Mouse (Mus musculus) megakaryocyte, adult 5-6 weeks (primary cell): ENCODE measurements at regions not wholly inside any gene's neighbourhood (a gene's known extent, or its start where the extent isn't known, plus 50 kb on each side); places are given as distances from the start of the nearest gene placed in this dataset.

Experiments used
- ATAC-seq: 2 replicates; pipeline ENCODE4 v1.8.0; 2016; ENCODE audit warnings: mild to moderate bottlenecking, inconsistent platforms; ENCODE audit not compliant: poor library complexity, severe bottlenecking

DNA sequence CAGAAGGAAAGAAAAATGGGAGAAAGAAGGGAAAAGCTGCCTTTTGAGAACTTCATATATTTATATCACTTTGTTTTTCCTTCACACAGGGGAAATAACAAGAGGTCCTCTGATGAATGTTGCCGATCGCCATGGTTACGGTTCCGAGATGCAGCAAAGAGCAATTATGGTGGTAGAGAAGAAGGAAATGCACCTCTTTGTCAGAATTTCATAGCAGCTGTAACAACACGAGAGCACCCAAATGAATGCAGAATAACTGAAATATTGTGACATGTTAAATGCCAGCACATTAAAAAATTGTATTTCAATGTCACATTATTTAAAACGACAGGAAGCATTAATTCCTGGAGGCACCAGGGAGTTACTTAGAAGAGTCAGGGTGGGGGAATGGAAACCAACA, 279.4 kb downstream of the Mctp2 start:
- ATAC-seq: no peak

DNA sequence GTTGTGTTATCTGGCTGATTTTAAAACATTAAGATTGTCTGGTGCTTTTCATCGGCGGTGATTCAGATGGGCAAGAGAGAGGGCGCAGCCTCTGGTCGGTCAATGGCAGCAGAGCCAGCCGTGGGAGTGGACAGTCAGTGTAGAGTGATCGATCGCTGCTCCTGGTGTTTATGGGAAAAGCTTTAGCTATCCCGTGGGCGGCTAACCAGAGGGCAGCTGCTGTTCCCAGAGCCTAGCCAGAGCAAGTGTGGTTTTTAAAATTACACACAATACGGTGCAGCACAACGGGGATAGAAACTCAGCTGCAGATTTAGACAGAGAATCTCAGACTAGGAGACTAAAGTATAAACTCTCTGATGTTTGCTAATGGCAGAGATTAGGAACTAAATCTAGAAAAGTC, 297.3 kb downstream of the Mctp2 start:
- no peak for ATAC-seq

DNA sequence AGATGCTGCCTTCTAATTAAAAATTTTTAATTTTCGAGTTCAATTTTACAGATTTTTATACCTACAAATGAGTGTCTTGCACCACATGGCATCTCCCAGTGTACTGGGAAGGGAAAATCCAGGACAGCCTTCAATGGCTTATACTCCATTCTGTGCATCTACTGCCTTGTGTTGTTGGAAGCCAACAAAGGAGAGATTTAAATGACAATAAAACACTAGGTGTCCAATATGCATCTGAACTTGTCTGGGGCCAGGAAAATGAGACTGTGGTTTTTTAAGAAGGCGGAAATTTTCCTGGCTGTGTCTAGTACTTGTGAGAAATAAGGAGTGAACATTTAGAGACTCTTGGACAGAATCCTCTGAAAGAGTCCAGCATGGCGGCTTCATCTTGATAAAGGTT, 302.1 kb downstream of the Mctp2 start:
- ATAC-seq: no peak

DNA sequence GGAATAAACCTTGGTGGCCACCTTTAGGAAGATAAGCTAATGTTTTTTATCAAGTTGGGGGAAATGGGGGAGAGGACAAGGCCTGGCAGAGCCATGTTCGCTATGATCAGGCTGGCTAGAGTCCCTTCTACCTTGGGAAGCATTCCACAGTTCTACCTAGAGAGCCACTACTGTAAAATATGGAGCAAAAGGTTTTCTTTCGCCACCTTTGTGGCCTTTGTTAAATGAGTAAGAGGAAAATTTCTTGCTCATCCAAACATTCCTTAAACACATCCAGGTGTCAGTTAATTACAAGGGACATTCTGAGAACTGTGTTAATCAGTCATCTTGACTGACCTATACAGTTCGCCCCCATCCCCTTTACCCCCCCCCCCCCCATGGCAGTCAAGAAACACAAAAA, 313.9 kb downstream of the Mctp2 start:
- ATAC-seq: no peak

DNA sequence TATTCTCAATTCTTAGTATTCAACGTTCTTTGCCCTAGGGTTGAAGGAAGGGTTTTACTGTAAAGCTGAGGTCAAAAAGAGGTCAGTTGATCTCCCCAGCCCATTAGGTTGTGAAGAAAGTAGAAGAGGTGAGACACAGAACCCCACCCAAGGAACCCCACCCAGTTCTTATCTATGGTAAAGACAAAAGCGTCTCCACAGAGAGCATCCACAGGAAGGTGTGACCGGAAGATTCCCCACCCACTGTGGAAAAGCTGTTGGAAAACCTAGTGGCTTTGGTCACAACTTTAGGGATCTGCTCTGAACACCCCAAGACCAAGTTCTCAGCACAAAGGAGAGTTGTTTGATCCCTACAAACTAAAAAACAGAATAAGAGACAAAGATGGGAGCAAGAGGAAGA, 314.6 kb downstream of the Mctp2 start:
- ATAC-seq: no peak

DNA sequence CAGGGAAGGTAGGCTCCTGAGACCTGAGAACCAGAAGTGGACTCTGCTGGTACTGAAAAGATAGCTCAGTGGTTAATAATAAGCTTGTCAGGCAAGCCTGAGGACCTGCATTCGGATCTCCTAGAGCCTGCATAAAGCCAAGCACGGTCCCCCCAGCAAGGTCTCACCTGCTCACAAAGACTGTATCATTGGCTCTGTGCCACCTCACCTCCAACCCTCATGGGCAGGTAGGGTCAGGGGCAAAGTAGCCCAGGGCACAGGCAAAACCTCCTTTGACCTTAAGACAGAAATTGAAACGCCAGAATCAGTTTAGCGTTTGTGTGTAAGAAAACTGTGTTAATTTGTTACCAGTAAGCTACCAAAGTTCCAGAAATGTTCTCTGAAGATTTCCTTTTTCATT, 315.2 kb downstream of the Mctp2 start:
- no peak for ATAC-seq

DNA sequence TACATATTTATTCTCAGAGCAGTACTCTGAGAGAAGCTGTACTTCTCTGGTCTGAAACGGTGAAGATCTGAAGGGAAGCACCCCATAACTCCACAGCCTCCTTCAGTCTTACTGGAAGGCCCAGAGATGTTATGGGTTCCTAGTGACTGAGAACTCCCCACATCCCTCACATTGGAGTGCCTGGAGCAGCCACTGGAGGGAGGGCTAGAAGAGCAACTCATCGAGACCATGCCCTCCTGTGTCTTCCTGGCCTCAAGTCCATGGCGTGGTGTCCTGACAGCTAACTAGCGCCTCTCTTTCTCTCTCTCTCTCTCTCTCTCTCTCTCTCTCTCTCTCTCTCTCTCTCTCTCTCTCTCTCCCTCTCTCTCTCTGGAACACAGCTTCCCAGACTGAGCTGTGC, 340.4 kb downstream of the Mctp2 start:
- ATAC-seq: no peak

DNA sequence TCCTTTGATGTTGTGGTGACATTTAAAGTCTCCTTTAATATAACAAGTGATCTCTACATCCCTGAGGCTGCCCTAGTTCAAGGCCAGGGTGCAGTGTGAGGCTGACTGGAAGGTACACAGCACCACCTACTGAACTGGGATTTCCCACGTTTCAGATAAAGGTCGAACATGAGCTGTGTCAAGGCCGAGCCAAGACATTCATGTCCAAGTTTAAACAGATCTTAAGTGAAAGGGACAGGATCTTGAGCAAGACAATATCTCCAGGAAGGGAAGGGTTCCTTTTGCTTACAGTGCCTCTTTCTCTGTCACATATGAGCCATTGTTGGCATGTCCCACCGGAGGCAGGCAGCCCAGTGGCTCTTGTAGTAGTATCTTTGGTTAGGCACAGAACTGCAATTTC, 343.0 kb downstream of the Mctp2 start:
- ATAC-seq: no peak

DNA sequence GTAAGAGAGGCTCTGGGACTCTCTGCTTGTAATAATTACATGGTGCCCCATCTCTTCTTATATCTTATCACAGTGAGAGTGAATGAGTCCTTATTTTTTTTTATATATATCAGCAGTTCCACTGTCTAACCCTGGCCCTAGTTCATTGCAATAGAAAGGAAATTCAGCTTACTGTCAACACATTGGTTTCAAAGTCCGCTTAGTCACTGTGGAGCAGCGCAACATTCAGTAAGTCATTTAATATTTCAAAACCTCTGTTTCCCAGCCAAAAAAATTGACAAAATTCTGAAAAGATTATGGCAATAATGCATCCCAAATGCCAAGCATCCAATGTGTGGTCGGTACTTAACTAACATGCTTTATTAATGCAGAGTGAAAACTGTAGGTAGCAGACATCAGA, 343.6 kb downstream of the Mctp2 start:
- no peak for ATAC-seq

DNA sequence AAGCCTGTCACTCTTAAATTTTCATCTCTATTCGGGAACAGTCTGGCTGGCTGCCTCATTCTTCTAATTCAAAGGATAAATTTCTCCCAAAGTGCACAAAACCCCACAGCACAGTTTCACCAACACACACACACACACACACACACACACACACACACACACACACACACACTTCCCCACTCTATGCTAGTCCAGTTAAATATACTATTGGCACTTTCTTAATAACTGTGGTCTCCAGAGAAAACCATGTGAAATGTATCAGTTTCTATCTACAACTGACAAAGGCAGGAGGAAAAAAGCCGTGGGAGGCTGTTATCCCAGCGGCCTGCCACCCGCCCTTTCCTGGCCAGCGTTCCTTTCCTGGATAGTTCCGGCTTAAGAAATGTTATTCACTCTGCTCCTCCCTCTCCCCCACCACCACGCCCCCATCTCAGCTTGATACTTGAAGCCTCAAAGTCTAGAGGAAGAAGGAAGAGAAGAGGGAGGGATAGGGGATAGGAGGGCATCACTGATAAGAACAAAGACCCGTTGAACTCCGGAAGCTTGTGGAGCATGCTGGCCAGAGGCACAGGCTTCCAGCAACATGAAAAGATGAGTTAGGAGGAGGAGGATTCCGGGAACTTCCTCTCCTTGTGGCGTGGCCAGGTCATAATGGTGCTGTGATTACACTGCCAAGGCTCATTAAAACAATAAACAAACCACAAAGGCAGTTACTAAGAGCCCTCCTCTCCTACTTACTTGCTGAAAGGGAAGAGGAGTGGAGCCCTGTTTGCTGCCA, 345.8 kb downstream of the Mctp2 start:
- peak; percentile 43; the same call in 1 of the 2 replicates for ATAC-seq

DNA sequence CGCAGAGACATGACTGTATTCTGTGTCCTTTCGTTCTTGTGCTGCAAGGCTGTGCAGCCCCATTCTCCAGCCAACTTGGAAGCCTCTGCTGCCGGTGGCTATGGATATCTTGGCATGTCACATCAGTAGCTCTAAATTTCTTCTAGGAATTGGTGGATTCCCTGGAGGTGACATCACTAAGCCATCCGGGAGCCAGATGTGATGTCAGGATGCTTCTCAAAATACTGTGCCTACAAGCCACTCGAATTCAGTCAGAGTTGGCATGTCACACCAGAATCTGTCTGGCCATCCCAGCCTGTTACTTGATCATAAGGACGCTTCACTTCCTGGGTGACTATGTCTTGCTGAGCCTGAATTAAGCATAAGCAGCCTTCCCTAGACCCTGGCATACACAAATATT, 359.9 kb downstream of the Mctp2 start:
- ATAC-seq: no peak

DNA sequence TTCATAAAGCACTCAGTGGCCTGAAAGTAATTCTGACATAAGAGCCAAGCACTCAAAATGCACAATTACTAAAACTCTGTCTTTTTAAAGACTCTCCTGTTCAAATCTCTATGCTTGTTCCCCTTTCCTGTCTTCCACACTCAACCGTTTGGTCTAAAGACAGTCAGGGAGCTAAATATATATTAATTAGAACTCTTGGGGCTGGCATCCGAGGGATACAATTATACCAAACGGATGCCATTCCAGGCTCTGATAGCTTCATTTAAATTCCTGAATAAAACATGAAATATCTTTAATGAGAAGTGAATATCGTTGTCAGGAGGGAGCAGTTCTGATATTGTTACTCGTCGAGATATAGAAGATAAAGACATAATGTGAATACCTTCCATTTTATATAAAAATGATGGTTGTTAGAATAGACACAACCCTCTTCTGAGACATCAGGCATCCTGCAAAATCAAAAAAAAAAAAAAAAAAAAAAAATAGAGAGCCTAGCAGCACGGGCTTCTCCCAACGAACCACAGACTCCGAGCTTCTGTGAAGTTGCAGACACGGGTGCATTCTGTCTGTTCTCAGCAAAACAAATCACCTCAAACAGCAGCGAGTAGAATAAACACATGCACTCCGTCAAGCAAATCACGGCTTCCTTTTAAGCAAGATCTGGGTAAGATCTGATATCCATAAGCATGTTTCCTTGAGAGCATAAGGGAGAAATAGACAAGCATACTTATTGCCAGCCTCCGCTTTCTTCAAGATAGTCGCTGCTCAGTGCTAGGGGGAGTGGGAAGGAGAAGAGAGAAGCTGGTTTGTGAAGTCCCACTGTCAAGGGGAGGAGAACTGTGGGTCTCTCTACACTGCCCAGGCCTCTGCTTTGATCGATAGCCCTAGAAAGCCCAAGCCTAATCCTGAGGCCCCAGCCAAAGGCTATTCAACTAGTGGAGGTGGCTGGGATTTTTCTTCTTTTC, 363.0 kb downstream of the Mctp2 start:
- no peak for ATAC-seq

DNA sequence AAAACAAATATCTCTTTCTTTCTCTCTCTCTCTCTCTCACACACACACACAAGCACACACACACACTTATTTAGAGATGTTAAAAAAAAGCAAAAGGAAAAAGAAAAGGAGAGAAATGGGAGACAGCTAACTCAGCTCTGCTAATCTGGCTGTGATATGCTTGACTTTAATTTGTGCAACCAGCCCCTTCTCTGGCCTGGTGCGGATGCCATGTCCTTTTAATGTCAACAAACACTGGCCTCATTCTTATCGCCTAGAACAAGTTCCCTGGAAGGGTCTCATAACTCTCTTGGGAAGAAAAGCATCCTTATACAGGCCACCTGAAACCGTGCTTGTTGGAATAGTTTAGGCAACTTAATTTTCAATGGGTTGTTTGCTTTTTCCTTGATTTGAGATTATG, 368.7 kb downstream of the Mctp2 start:
- ATAC-seq: no peak

DNA sequence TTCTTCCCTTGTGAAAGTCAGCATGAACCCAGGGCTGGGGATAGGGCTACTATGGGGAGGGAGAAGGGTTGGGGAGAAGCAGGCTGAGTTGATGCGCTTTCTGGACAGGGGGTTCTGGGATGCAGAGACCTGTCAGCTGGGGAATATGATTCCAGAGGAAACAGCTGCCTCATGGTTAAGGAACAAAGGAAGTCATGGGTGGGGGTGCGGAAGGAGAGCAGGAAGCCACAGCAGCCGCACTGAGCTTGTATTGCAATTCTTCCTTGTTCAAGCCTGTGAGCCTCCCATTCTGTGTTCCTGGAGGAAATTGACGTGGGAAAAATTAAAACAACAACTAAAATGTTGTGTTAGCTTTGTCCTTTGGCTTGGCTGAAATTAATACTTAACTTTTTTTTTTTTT, 369.7 kb downstream of the Mctp2 start:
- peak; percentile 69 for ATAC-seq
